Mouse (Mus musculus): ENCODE data around the gene Tmem255a.

Gene Tmem255a

DNA sequence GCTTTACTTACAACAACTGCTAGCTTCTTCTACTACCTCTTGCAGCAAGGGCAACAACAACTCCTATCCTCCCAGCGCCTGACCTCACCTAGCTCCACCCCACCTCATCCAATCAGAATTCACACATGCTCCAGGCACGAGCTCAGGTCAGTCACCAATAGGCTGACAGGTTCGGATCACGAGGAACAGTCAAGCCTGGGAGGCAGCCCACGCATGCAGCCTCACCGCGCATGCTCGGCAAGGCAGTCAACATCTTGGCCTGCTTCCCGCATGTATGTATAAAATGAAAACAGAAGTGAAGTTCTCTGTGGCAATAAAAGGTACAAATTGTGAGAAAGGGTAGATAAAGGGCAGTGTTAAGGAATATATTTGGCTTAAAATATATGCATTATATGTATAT lies 86.2 kb downstream of the Tmem255a start:
- DNase-seq (ENCODE audit: low spot score) = no peak

DNA sequence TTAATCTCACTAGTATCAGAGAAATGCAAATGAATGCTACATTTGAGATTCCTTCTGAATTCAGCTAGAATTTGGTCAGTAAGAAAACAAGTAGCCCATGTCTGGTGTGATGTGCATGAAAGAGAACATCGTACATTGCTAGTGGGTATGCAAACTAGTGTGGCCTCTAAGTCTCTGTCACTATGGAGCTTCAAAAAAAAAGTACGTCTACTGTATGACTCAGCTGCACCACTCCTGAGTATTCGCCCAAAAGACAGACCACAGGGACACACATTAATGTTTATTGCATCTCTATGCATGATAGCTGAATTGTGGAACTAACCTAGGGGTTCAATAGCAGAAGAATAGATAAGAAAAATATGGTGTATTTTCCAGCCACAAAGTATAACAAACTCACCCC lies 86.9 kb downstream of the Tmem255a start:
- DNase-seq (ENCODE audit: low spot score) = no peak

DNA sequence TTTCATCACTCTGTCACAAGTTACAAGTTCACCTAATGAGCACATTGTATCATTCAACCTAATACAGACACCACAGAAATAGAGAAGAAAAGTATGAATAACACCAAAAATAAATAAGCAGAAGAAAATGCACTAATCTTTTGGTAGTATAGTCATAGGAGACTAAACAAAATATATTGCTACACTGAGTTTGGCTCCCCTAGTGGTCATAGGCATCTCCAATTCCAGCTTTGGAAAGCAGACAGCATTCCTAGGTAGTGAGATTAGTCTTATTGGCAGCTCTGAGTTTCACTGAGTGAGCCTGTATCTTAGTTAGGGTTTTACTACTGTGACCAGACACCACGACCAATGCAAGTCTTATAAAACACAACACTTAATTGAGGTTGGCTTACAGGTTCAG lies 93.1 kb downstream of the Tmem255a start:
- no peak for DNase-seq (ENCODE audit: low spot score)
